Mouse (Mus musculus) cerebellum, postnatal 10 days (tissue): ENCODE measurements around the gene Kcnma1.
A peak's percentile ranks its signal among the peaks of the same experiment; 100 is the strongest.

ENCODE experiments used
- DNase-seq, 2 experiments: peaks; one replicate each; pipeline ENCODE4 v3.0.0; 2021; ENCODE audit warnings: mixed read lengths in 2 of 2

The Kcnma1 gene

GRCm38 (mm10) chr14:23679378-23679777 is 334.9 kb downstream of the Kcnma1 start:
- peak; percentile 40 to 44 for DNase-seq

- DNase-seq, result no peak
Measured at GRCm38 (mm10) chr14:23666420-23666819, 347.9 kb downstream of the Kcnma1 start.

GRCm38 (mm10) chr14:23651682-23652081 is 362.6 kb downstream of the Kcnma1 start:
- DNase-seq, result peak in 1 of 2 experiments; percentile 10

GRCm38 (mm10) chr14:23650126-23650525 is 364.2 kb downstream of the Kcnma1 start:
- no peak for DNase-seq

- no peak for DNase-seq
Measured at GRCm38 (mm10) chr14:23645361-23646063, 368.8 kb downstream of the Kcnma1 start.

GRCm38 (mm10) chr14:23643162-23643561 is 371.1 kb downstream of the Kcnma1 start:
- DNase-seq, result no peak

- DNase-seq, result no peak
Measured at GRCm38 (mm10) chr14:23640665-23641064, 373.6 kb downstream of the Kcnma1 start.

- no peak for DNase-seq
Measured at GRCm38 (mm10) chr14:23638078-23638695, 376.1 kb downstream of the Kcnma1 start.

GRCm38 (mm10) chr14:23635903-23636302 is 378.4 kb downstream of the Kcnma1 start:
- DNase-seq, result no peak

- DNase-seq, result no peak
Measured at GRCm38 (mm10) chr14:23633011-23633595, 381.2 kb downstream of the Kcnma1 start.

- DNase-seq, result no peak
Measured at GRCm38 (mm10) chr14:23626925-23627324, 387.4 kb downstream of the Kcnma1 start.

- DNase-seq, result no peak
Measured at GRCm38 (mm10) chr14:23626114-23626513, 388.2 kb downstream of the Kcnma1 start.

GRCm38 (mm10) chr14:23625436-23625835 is 388.9 kb downstream of the Kcnma1 start:
- no peak for DNase-seq

GRCm38 (mm10) chr14:23624455-23624854 is 389.8 kb downstream of the Kcnma1 start:
- no peak for DNase-seq

GRCm38 (mm10) chr14:23620685-23621084 is 393.6 kb downstream of the Kcnma1 start:
- no peak for DNase-seq

- peak; percentile 17 to 44 for DNase-seq
Measured at GRCm38 (mm10) chr14:23618973-23619372, 395.3 kb downstream of the Kcnma1 start.

GRCm38 (mm10) chr14:23618081-23618480 is 396.2 kb downstream of the Kcnma1 start:
- DNase-seq, result no peak

GRCm38 (mm10) chr14:23610054-23610453 is 404.2 kb downstream of the Kcnma1 start:
- no peak for DNase-seq

GRCm38 (mm10) chr14:23605740-23606139 is 408.6 kb downstream of the Kcnma1 start:
- no peak for DNase-seq

GRCm38 (mm10) chr14:23602937-23603336 is 411.4 kb downstream of the Kcnma1 start:
- DNase-seq, result no peak

- no peak for DNase-seq
Measured at GRCm38 (mm10) chr14:23602054-23602453, 412.2 kb downstream of the Kcnma1 start.

GRCm38 (mm10) chr14:23594629-23595028 is 419.7 kb downstream of the Kcnma1 start:
- no peak for DNase-seq

GRCm38 (mm10) chr14:23592826-23593447 is 421.4 kb downstream of the Kcnma1 start:
- DNase-seq, result no peak
